Mouse (Mus musculus) left cerebral cortex, postnatal 25 days (tissue): ENCODE measurements around the gene N4bp2l1. TPM values are rescaled to one million over a fixed set of nuclear protein-coding genes. Genes with fewer than 3 reads are reported as not detected.
A peak's percentile ranks its signal among the peaks of the same experiment; 100 is the strongest.
"Not testable (repeated sequence)": the region's sequence is repeated elsewhere in the genome, so short reads cannot be mapped to it uniquely, and the experiment has no call there.

ENCODE experiments used
- DNase-seq, 2 experiments: peaks; one replicate each; pipeline ENCODE4 v3.0.0; 2022; ENCODE audit warnings: low spot score in 2 of 2, mixed read lengths in 1 of 2
- intact Hi-C: fragments of 180-260 bp; cut with DNase I; formaldehyde crosslinking; loops from one replicate; pipeline ENCODE4 v1.15.1; 2025
- total RNA-seq, 2 experiments: library from RNA; stranded (reverse); gene quantifications; 2 replicates each; pipeline ENCODE4 v1.2.3; 2021

Gene N4bp2l1
- 10 to 100 TPM; 50.4 to 55.4 TPM for total RNA-seq

- DNase-seq: no peak
These were observed at the start of gene N4bp2l1 for GRCm38 (mm10) chr5:150597088-150597487. Gene N4bp2l1, minus strand, starts transcription at chr5:150597188.

GRCm38 (mm10) chr5:150644926-150645325 is 47.9 kb upstream of the N4bp2l1 start:
- intact Hi-C loops: no loop called here
- DNase-seq: no peak

More at GRCm38 (mm10) chr5:150597088-150597487, at the start of gene N4bp2l1:
- intact Hi-C loops: no loop called here

GRCm38 (mm10) chr5:150643390-150643789 is 46.4 kb upstream of the N4bp2l1 start:
- DNase-seq, intact Hi-C loops: not testable (repeated sequence)

- no peak for DNase-seq
- intact Hi-C loops: no loop called here
These were observed 44.5 kb upstream of the N4bp2l1 start for GRCm38 (mm10) chr5:150641440-150641839.

- intact Hi-C loops: no loop called here
- DNase-seq: no peak
These were observed 32.7 kb upstream of the N4bp2l1 start for GRCm38 (mm10) chr5:150629692-150630091.

GRCm38 (mm10) chr5:150629272-150629671 is 32.3 kb upstream of the N4bp2l1 start:
- intact Hi-C loops: no loop called here
- DNase-seq: no peak

GRCm38 (mm10) chr5:150625528-150625927 is 28.5 kb upstream of the N4bp2l1 start:
- peak in 1 of 2 experiments; percentile 13 for DNase-seq
- intact Hi-C loops: no loop called here

GRCm38 (mm10) chr5:150622792-150623191 is 25.8 kb upstream of the N4bp2l1 start:
- DNase-seq: no peak
- intact Hi-C loops: no loop called here

GRCm38 (mm10) chr5:150621592-150621991 is 24.6 kb upstream of the N4bp2l1 start:
- intact Hi-C loops: no loop called here
- no peak for DNase-seq

GRCm38 (mm10) chr5:150620588-150621135 is 23.7 kb upstream of the N4bp2l1 start:
- DNase-seq: no peak
- intact Hi-C loops: no loop called here

- intact Hi-C loops: no loop called here
- no peak for DNase-seq
These were observed 21.8 kb upstream of the N4bp2l1 start for GRCm38 (mm10) chr5:150618599-150619355.

- intact Hi-C loops: no loop called here
- no peak for DNase-seq
These were observed 19.7 kb upstream of the N4bp2l1 start for GRCm38 (mm10) chr5:150616731-150617130.

- intact Hi-C loops: no loop called here
- DNase-seq: no peak
These were observed 19.2 kb upstream of the N4bp2l1 start for GRCm38 (mm10) chr5:150616216-150616615.

GRCm38 (mm10) chr5:150614054-150614453 is 17.1 kb upstream of the N4bp2l1 start:
- intact Hi-C loops: no loop called here
- no peak for DNase-seq

GRCm38 (mm10) chr5:150611697-150612096 is 14.7 kb upstream of the N4bp2l1 start:
- peak in 1 of 2 experiments; percentile 59 for DNase-seq
- intact Hi-C loops: no loop called here

- DNase-seq: no peak
- intact Hi-C loops: no loop called here
These were observed 14.1 kb upstream of the N4bp2l1 start for GRCm38 (mm10) chr5:150611136-150611535.

GRCm38 (mm10) chr5:150607631-150608030 is 10.6 kb upstream of the N4bp2l1 start:
- intact Hi-C loops: no loop called here
- no peak for DNase-seq

GRCm38 (mm10) chr5:150606131-150606530 is 9.1 kb upstream of the N4bp2l1 start:
- intact Hi-C loops: no loop called here

GRCm38 (mm10) chr5:150601441-150602230 is 4.6 kb upstream of the N4bp2l1 start:
- intact Hi-C loops: no loop called here
- peak; percentile 21 to 33 for DNase-seq

More at GRCm38 (mm10) chr5:150606131-150606530, 9.1 kb upstream of the N4bp2l1 start:
- no peak for DNase-seq
